Mouse (Mus musculus): Measurements from ENCODE around the gene Zfp740. TPM values are rescaled to one million over a fixed set of nuclear protein-coding genes. Genes with fewer than 3 reads are reported as not detected.

Gene Zfp740
- polyA plus RNA-seq, 1 experiment, result 30.2 TPM

GRCm38 (mm10) chr15:102204674-102205505 is 1.8 kb downstream of the Zfp740 start, which contains the start of gene Csad:
TSS of gene Csad (minus strand) at chr15:102204724.
- no peak for TF ChIP-seq CTCF (IDR thresholded peaks at IDR 0.05; ENCODE audit: extremely low read depth, insufficient read depth, insufficient read length, insufficient replicate concordance)
- TF ChIP-seq POLR2A (IDR thresholded peaks at IDR 0.05; ENCODE audit: low read depth, low read length), result no peak
- 80% methylated on average over 19 of the region's 19 CpGs for WGBS

GRCm38 (mm10) chr15:102205779-102206178 is 2.7 kb downstream of the Zfp740 start:
- H3K4me3 ChIP-seq (ENCODE audit: extremely low read depth, insufficient read depth, insufficient read length), result no peak overlapping the region
- 57% methylated on average over 8 of the region's 8 CpGs for WGBS

More at GRCm38 (mm10) chr15:102204674-102205505, 1.8 kb downstream of the Zfp740 start, which contains the start of gene Csad:
- H3K4me1 ChIP-seq (ENCODE audit: control insufficient read depth, insufficient read depth, insufficient read length), result peaks cover 27% of the 10 kb centered on the region; the same call in 1 of the 2 replicates
- H3K36me3 ChIP-seq (ENCODE audit: control insufficient read depth, insufficient read depth, low read length), result peaks cover 20% of the 10 kb centered on the region
- H3K27me3 ChIP-seq (ENCODE audit: control insufficient read depth, insufficient read depth, low read length), result no peaks in the 10 kb centered on the region
- peak within 1 kb of the TSS; percentile 61 for H3K4me3 ChIP-seq (ENCODE audit: extremely low read depth, insufficient read depth, insufficient read length)
- DNase-seq (ENCODE audit: low read depth in 1 of 2, low spot score in 2 of 2), result no peak
- peak within 1 kb of the TSS; percentile 98 for H3K27ac ChIP-seq (ENCODE audit: insufficient read depth, low read length)

GRCm38 (mm10) chr15:102207351-102207750 is 4.3 kb downstream of the Zfp740 start:
- Histone ChIP-seq H3K4me1 (ENCODE audit: control insufficient read depth, insufficient read depth, insufficient read length) (peaks cover 25% of the 10 kb centered on the region; the same call in 1 of the 2 replicates), H3K27ac (ENCODE audit: insufficient read depth, low read length) (peak overlapping the region; percentile 81), H3K4me3 (ENCODE audit: extremely low read depth, insufficient read depth, insufficient read length) (no peak overlapping the region), H3K36me3 (ENCODE audit: control insufficient read depth, insufficient read depth, low read length) (peaks cover 35% of the 10 kb centered on the region), H3K27me3 (ENCODE audit: control insufficient read depth, insufficient read depth, low read length) (no peaks in the 10 kb centered on the region)
- no peak for DNase-seq (ENCODE audit: low read depth in 1 of 2, low spot score in 2 of 2)
- 67% methylated on average over 3 of the region's 3 CpGs for WGBS
- no peak for TF ChIP-seq CTCF (IDR thresholded peaks at IDR 0.05; ENCODE audit: extremely low read depth, insufficient read depth, insufficient read length, insufficient replicate concordance)
- TF ChIP-seq POLR2A (IDR thresholded peaks at IDR 0.05; ENCODE audit: low read depth, low read length), result no peak

More at GRCm38 (mm10) chr15:102205779-102206178, 2.7 kb downstream of the Zfp740 start:
- H3K4me1 ChIP-seq (ENCODE audit: control insufficient read depth, insufficient read depth, insufficient read length), result peaks cover 27% of the 10 kb centered on the region; the same call in 1 of the 2 replicates
- TF ChIP-seq CTCF (IDR thresholded peaks at IDR 0.05; ENCODE audit: extremely low read depth, insufficient read depth, insufficient read length, insufficient replicate concordance) (no peak), POLR2A (IDR thresholded peaks at IDR 0.05; ENCODE audit: low read depth, low read length) (no peak)
- H3K27ac ChIP-seq (ENCODE audit: insufficient read depth, low read length), result no peak overlapping the region
- no peaks in the 10 kb centered on the region for H3K27me3 ChIP-seq (ENCODE audit: control insufficient read depth, insufficient read depth, low read length)
- DNase-seq (ENCODE audit: low read depth in 1 of 2, low spot score in 2 of 2), result no peak
- peaks cover 27% of the 10 kb centered on the region for H3K36me3 ChIP-seq (ENCODE audit: control insufficient read depth, insufficient read depth, low read length)

- DNase-seq (ENCODE audit: low read depth in 1 of 2, low spot score in 2 of 2), result peak in 1 of 2 experiments; percentile 25
- no peaks in the 10 kb centered on the region for H3K27me3 ChIP-seq (ENCODE audit: control insufficient read depth, insufficient read depth, low read length)
- H3K4me3 ChIP-seq (ENCODE audit: extremely low read depth, insufficient read depth, insufficient read length), result peak overlapping the region; percentile 8; the same call in 1 of the 2 replicates
- H3K36me3 ChIP-seq (ENCODE audit: control insufficient read depth, insufficient read depth, low read length), result peaks cover 42% of the 10 kb centered on the region
- H3K4me1 ChIP-seq (ENCODE audit: control insufficient read depth, insufficient read depth, insufficient read length), result peaks cover 24% of the 10 kb centered on the region; the same call in 1 of the 2 replicates
- H3K27ac ChIP-seq (ENCODE audit: insufficient read depth, low read length), result peak overlapping the region; percentile 81
- no peak for TF ChIP-seq CTCF (IDR thresholded peaks at IDR 0.05; ENCODE audit: extremely low read depth, insufficient read depth, insufficient read length, insufficient replicate concordance)
- TF ChIP-seq POLR2A (IDR thresholded peaks at IDR 0.05; ENCODE audit: low read depth, low read length), result no peak
- WGBS, result 15% methylated on average over 9 of the region's 9 CpGs
Observed at GRCm38 (mm10) chr15:102208092-102208561, 5.1 kb downstream of the Zfp740 start.

GRCm38 (mm10) chr15:102209114-102209513 is 6.1 kb downstream of the Zfp740 start:
- no peaks in the 10 kb centered on the region for H3K27me3 ChIP-seq (ENCODE audit: control insufficient read depth, insufficient read depth, low read length)
- WGBS, result 65% methylated on average over 8 of the region's 8 CpGs
- DNase-seq (ENCODE audit: low read depth in 1 of 2, low spot score in 2 of 2), result peak in 1 of 2 experiments; percentile 26
- H3K4me1 ChIP-seq (ENCODE audit: control insufficient read depth, insufficient read depth, insufficient read length), result peaks cover 24% of the 10 kb centered on the region; the same call in 1 of the 2 replicates
- H3K27ac ChIP-seq (ENCODE audit: insufficient read depth, low read length), result peak overlapping the region; percentile 81
- no peak overlapping the region for H3K4me3 ChIP-seq (ENCODE audit: extremely low read depth, insufficient read depth, insufficient read length)
- H3K36me3 ChIP-seq (ENCODE audit: control insufficient read depth, insufficient read depth, low read length), result peaks cover 45% of the 10 kb centered on the region
- no peak for TF ChIP-seq CTCF (IDR thresholded peaks at IDR 0.05; ENCODE audit: extremely low read depth, insufficient read depth, insufficient read length, insufficient replicate concordance)
- no peak for TF ChIP-seq POLR2A (IDR thresholded peaks at IDR 0.05; ENCODE audit: low read depth, low read length)

GRCm38 (mm10) chr15:102210816-102211215 is 7.8 kb downstream of the Zfp740 start:
- no peak for TF ChIP-seq CTCF (IDR thresholded peaks at IDR 0.05; ENCODE audit: extremely low read depth, insufficient read depth, insufficient read length, insufficient replicate concordance)
- TF ChIP-seq POLR2A (IDR thresholded peaks at IDR 0.05; ENCODE audit: low read depth, low read length), result no peak
- peaks cover 47% of the 10 kb centered on the region for H3K36me3 ChIP-seq (ENCODE audit: control insufficient read depth, insufficient read depth, low read length)
- DNase-seq (ENCODE audit: low read depth in 1 of 2, low spot score in 2 of 2), result no peak

More at GRCm38 (mm10) chr15:102210816-102211215, 7.8 kb downstream of the Zfp740 start:
- 94% methylated on average over 4 of the region's 4 CpGs for WGBS
- no peak overlapping the region for H3K27ac ChIP-seq (ENCODE audit: insufficient read depth, low read length)
- H3K4me1 ChIP-seq (ENCODE audit: control insufficient read depth, insufficient read depth, insufficient read length), result peaks cover 21% of the 10 kb centered on the region; the same call in 1 of the 2 replicates
- no peaks in the 10 kb centered on the region for H3K27me3 ChIP-seq (ENCODE audit: control insufficient read depth, insufficient read depth, low read length)
- H3K4me3 ChIP-seq (ENCODE audit: extremely low read depth, insufficient read depth, insufficient read length), result no peak overlapping the region

Measured in spleen, adult 2 months (tissue).